ENCODE assay signal across 11 mouse cellular contexts in the genomic region with DNA sequence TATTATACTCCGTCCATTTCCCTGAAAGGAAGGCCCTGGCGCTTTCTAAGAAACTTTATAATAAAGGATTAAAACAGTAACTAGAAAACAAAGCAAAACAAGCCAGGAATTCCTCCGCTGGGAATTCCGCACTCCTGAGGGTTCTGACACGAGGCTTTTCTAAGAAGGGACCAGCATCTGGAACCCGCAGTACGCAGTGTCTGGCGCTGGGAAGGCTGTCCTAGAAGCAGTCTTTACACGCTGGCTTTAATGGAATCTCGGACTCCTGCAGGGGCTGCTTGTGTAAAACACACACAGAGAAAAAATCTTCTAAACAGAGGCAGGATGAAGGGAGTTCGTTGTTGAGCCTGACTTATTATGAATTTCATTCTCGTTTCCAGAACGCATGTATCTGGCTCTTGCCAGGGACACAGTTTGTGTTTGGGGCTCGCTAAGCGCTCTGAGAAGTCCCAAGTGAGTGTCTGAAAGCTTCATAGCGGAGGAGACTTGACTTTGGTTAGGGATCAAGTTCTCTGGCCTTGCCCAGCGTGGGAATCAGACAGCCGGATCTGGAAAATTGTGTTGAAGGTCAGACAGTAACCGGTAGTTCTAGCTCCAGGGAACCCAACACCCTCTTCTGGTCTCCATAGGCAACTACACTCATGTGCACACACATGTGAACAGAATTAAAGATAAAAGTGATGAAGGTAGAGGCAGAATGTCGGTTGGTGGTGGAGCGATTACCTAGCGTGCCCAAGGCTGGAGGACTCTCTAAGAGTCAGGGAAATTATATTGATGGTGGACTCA.
A peak's percentile ranks its signal among the peaks of the same experiment; 100 is the strongest.
DNase-seq lines count a peak whose midpoint lies in the region; ATAC-seq lines count a peak whose summit lies in the region.
"Had no signal": no experiment of that assay in that cellular context is flagged by ENCODE, and none has a peak within 500 bp of the region (broad histone marks: within the 10 kb centered on the region; RNA-seq: fewer than 3 reads in every experiment).

No protein-coding gene starts in this region.

- no peaks in the 10 kb centered on the region for H3K9me3 ChIP-seq in neural tube, embryonic 13.5 days
- H3K9me3 ChIP-seq in intestine, embryonic 14.5 days (ENCODE audit: control insufficient read depth, low read length): no peaks in the 10 kb centered on the region
- H3K9me3 ChIP-seq: embryonic facial prominence, embryonic 12.5 days had no signal

- peak overlapping the region; percentile 71; the same call in 1 of the 2 replicates for H3K27ac ChIP-seq in neural tube, embryonic 13.5 days (replicated peaks)
- H3K27ac ChIP-seq in intestine, embryonic 14.5 days (ENCODE audit: low read depth): peak overlapping the region; percentile 76
- H3K27ac ChIP-seq: embryonic facial prominence, embryonic 12.5 days; midbrain, embryonic 12.5 days had no signal

- no peak overlapping the region for H3K4me3 ChIP-seq in neural tube, embryonic 13.5 days
- H3K4me3 ChIP-seq in intestine, embryonic 14.5 days (ENCODE audit: low read depth, low read length): no peak overlapping the region
- H3K4me3 ChIP-seq: embryonic facial prominence, embryonic 12.5 days; midbrain, embryonic 12.5 days had no signal

- no peak overlapping the region for H3K4me2 ChIP-seq in neural tube, embryonic 13.5 days
- no peak overlapping the region for H3K4me2 ChIP-seq in intestine, embryonic 14.5 days (ENCODE audit: low read length)
- H3K4me2 ChIP-seq: embryonic facial prominence, embryonic 12.5 days; midbrain, embryonic 12.5 days had no signal

- no peaks in the 10 kb centered on the region for H3K36me3 ChIP-seq in neural tube, embryonic 13.5 days
- H3K36me3 ChIP-seq in intestine, embryonic 14.5 days (ENCODE audit: control insufficient read depth, insufficient read depth, low read length): no peaks in the 10 kb centered on the region
- H3K36me3 ChIP-seq: embryonic facial prominence, embryonic 12.5 days; midbrain, embryonic 12.5 days had no signal

- intact Hi-C loops in heart, postnatal 25 days (cut with DNase I): loop anchor here (2.0 to 5.0 kb wide), 3 partner anchors 95 to 275 kb away; a partner anchor contains a TSS

- DNase-seq in heart, adult 11 months: peak; percentile 92
- DNase-seq in heart, postnatal 25 days (ENCODE audit: low spot score): no peak
- no peak for DNase-seq in neural tube, embryonic 10.5 days (ENCODE audit: extremely low spot score, low spot score)
- no peak for DNase-seq in intestine, embryonic 14.5 days (ENCODE audit: low spot score)
- DNase-seq in T-cell, adult 2 months (ENCODE audit: low spot score): no peak

- H3K9ac ChIP-seq in neural tube, embryonic 13.5 days: no peak overlapping the region
- H3K9ac ChIP-seq in intestine, embryonic 14.5 days (ENCODE audit: low read length): no peak overlapping the region
- H3K9ac ChIP-seq: embryonic facial prominence, embryonic 12.5 days; midbrain, embryonic 12.5 days had no signal

- ATAC-seq in neural tube, embryonic 13.5 days (ENCODE audit: low read depth): no peak
- ATAC-seq in intestine, embryonic 14.5 days (replicated peaks; ENCODE audit: low FRiP score, low TSS enrichment, low read depth): no peak
- ATAC-seq in monocyte, adult 5-6 weeks (replicated peaks; ENCODE audit: insufficient number of reproducible peaks, low FRiP score, low TSS enrichment, poor library complexity, severe bottlenecking): no peak
- no peak for ATAC-seq in erythroblast, adult 5-6 weeks (replicated peaks; ENCODE audit: low FRiP score, poor library complexity, severe bottlenecking)

- H3K4me1 ChIP-seq in neural tube, embryonic 13.5 days (replicated peaks): peaks cover 19% of the 10 kb centered on the region
- H3K4me1 ChIP-seq in intestine, embryonic 14.5 days (replicated peaks; ENCODE audit: control insufficient read depth, insufficient read depth, low read length): peaks cover 28% of the 10 kb centered on the region

- H3K27me3 ChIP-seq in neural tube, embryonic 13.5 days: peaks cover 7% of the 10 kb centered on the region
- no peaks in the 10 kb centered on the region for H3K27me3 ChIP-seq in intestine, embryonic 14.5 days (replicated peaks; ENCODE audit: control insufficient read depth, insufficient read depth, low read length)
- H3K27me3 ChIP-seq: CH12.LX; embryonic facial prominence, embryonic 12.5 days had no signal

- 79% methylated on average over 22 of the region's 22 CpGs for WGBS in neural tube, embryonic 13.5 days
- 69% methylated on average over 22 of the region's 22 CpGs for WGBS in intestine, embryonic 14.5 days
